Mouse (Mus musculus): ENCODE measurements around the gene Smarca2.

GRCm38 (mm10) chr19:26569461-26569860, 35.4 kb upstream of the Smarca2 start:
- TF ChIP-seq CTCF (IDR thresholded peaks at IDR 0.05) (no peak), EP300 (IDR thresholded peaks at IDR 0.05) (no peak)
